Mouse (Mus musculus) heart, embryonic 13.5 days (tissue): ENCODE results near the gene Npc1l1. TPM values are rescaled to one million over a fixed set of nuclear protein-coding genes. Genes with fewer than 3 reads are reported as not detected.
"Not testable (repeated sequence)": the region's sequence is repeated elsewhere in the genome, so short reads cannot be mapped to it uniquely, and the experiment has no call there.

Experiments
- ATAC-seq: fragments of 200-750 bp; cut with Nextera tagmentation; 2 replicates; pipeline ENCODE4 v1.8.0; 2017; ENCODE audit warnings: moderate TSS enrichment; ENCODE audit not compliant: insufficient number of reproducible peaks, low FRiP score, low TSS enrichment; ENCODE audit errors: extremely low read depth
- H3K27ac ChIP-seq: fragments of 300-500 bp; sonication (generic); replicated peaks from 2 replicates; pipeline ENCODE4 v1.5.1; 2015; ENCODE audit warnings: moderate library complexity, mild to moderate bottlenecking, inconsistent platforms
- H3K27me3 ChIP-seq: fragments of 300-500 bp; sonication (generic); replicated peaks from 2 replicates; pipeline ENCODE4 v1.6.1; 2015; ENCODE audit warnings: mild to moderate bottlenecking, inconsistent platforms
- H3K36me3 ChIP-seq: fragments of 300-500 bp; sonication (generic); 2 replicates; pipeline ENCODE4 v1.6.1; 2015; ENCODE audit warnings: mild to moderate bottlenecking, inconsistent platforms
- H3K4me1 ChIP-seq: fragments of 300-500 bp; sonication (generic); 2 replicates; pipeline ENCODE4 v1.6.1; 2015; ENCODE audit warnings: inconsistent platforms
- H3K4me2 ChIP-seq: fragments of 300-500 bp; sonication (generic); 2 replicates; pipeline ENCODE4 v1.6.1; 2015; ENCODE audit warnings: inconsistent platforms, mild to moderate bottlenecking, moderate library complexity
- H3K4me3 ChIP-seq: fragments of 300-500 bp; sonication (generic); 2 replicates; pipeline ENCODE4 v1.5.1; 2015; ENCODE audit warnings: moderate library complexity, mild to moderate bottlenecking, inconsistent platforms
- H3K9ac ChIP-seq: fragments of 300-500 bp; sonication (generic); 2 replicates; pipeline ENCODE4 v1.6.1; 2015; ENCODE audit warnings: inconsistent platforms, mild to moderate bottlenecking, moderate library complexity
- H3K9me3 ChIP-seq: fragments of 300-500 bp; sonication (generic); 2 replicates; pipeline ENCODE4 v1.6.1; 2016; ENCODE audit warnings: inconsistent platforms
- WGBS: fragments of 180-500 bp; shearing (Covaris S2); methylation state at CpG from one replicate; pipeline ENCODE4 v1.1.7; 2015; ENCODE audit warnings: mixed read lengths; 5-methylcytosine and 5-hydroxymethylcytosine counted together
- polyA plus RNA-seq: library from polyadenylated mRNA; unstranded; fragments of >200 nt; fragmentation: Nextera tagmentation; extraction: Ambion mirVana; gene quantifications from 2 replicates; pipeline ENCODE4 v1.2.1, GENCODE M21; 2015

The Npc1l1 gene
- polyA plus RNA-seq, 1 experiment from 2014 or later: not detected

DNA sequence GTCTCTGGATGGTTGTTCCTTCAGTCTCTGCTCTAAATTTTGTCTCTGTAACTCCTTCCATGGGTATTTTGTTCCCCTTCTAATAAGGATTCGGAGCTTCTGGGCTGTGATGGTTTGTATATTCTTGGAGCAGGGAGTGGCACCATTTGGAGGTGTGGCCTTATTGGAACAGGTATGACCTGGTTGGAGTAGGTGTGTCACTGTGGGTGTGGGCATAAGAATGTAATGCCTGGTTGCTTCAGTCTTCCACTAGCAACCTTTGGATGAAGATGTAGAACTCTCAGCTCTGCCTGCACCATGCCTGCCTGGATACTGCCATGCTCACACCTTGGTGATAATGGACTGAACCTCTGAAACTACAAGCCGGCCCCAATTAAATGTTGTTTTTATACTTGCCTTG is 24.7 kb upstream of the Npc1l1 start:
- H3K9me3 ChIP-seq, ATAC-seq, H3K4me2 ChIP-seq, H3K9ac ChIP-seq, H3K27ac ChIP-seq, H3K4me1 ChIP-seq, H3K4me3 ChIP-seq, H3K27me3 ChIP-seq: not testable (repeated sequence)
- 85% methylated on average over 2 of the region's 2 CpGs for WGBS
- peaks cover 24% of the 10 kb centered on the region for H3K36me3 ChIP-seq

DNA sequence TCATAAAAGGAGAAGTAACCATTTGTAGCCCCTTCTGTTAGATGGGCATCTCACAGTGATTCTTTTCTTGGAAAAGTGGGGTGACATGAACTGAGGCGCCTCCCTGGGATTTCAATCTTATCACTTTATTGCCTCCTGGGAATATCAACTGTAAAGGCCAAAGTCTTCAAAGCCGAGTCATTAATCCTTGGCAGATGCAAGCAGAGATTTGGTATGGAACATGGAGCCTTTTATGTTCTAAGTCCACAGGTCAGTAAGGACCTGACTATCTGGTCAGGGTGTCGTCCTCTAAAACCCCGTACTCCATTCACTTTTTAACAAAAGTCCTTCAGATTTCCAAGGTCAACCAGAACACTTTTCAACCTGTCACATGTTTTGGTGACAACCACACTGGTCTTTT is 22.9 kb upstream of the Npc1l1 start:
- H3K27me3 ChIP-seq: no peaks in the 10 kb centered on the region
- H3K27ac ChIP-seq: no peak overlapping the region
- no peak for ATAC-seq
- peaks cover 6% of the 10 kb centered on the region for H3K36me3 ChIP-seq
- H3K9ac ChIP-seq: no peak overlapping the region
- H3K4me1 ChIP-seq: no peaks in the 10 kb centered on the region
- no peak overlapping the region for H3K4me3 ChIP-seq
- no peaks in the 10 kb centered on the region for H3K9me3 ChIP-seq
- WGBS: 77% methylated on average over 4 of the region's 4 CpGs
- no peak overlapping the region for H3K4me2 ChIP-seq

DNA sequence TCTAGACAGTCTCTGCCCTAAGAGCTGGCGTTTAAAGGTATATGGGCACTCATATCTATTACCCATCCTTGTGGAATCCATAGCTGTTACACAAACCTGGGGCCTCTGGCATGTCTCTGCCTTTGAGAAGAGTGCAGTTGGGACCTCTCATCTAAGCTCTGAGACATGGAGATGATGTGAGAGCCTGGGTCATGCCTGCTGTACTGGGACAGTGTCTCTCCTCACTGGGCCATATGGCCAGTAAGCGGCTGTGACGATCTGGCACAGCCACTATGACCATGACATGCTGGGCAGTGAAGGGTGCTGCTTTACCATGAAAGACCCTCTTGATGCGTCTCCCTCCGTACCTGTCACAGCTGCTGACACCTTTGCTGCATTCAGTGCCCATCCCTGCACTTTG is 22.3 kb upstream of the Npc1l1 start:
- no peak; the same call in 1 of the 2 replicates for ATAC-seq
- H3K9me3 ChIP-seq: no peaks in the 10 kb centered on the region
- WGBS: 80% methylated on average over 5 of the region's 5 CpGs

DNA sequence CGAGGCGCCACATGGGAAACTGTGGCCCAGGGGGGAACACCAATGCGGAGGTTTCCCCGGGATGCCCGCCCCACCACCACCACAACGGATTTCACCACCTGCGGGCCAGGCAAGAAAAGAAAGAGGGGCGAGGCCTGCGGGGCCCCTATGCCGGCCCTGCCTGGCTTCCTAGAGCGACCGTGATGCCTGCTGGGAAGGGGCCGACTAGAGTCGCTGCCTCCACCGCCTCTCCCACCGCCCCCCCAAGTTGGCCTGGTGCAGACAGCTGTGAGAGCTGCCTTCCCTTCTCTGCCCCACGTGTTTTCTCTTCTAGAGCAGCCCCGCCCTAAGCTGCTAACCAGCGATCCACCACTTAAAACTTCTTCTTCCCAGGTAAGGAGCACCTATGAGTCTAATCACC is 14.8 kb upstream of the Npc1l1 start:
- H3K27ac ChIP-seq: no peak overlapping the region
- H3K36me3 ChIP-seq: no peaks in the 10 kb centered on the region
- H3K9me3 ChIP-seq: no peaks in the 10 kb centered on the region
- 46% methylated on average over 19 of the region's 19 CpGs for WGBS
- H3K4me2 ChIP-seq: peak overlapping the region; percentile 15
- no peak overlapping the region for H3K9ac ChIP-seq
- no peak for ATAC-seq
- no peaks in the 10 kb centered on the region for H3K4me1 ChIP-seq
- H3K4me3 ChIP-seq: no peak overlapping the region
- H3K27me3 ChIP-seq: no peaks in the 10 kb centered on the region; the same call in 1 of the 2 replicates

More for the DNA sequence above, 22.3 kb upstream of the Npc1l1 start:
- Histone ChIP-seq H3K9ac (no peak overlapping the region), H3K4me2 (no peak overlapping the region), H3K36me3 (peaks cover under 1% of the 10 kb centered on the region), H3K27ac (no peak overlapping the region), H3K27me3 (no peaks in the 10 kb centered on the region), H3K4me1 (no peaks in the 10 kb centered on the region), H3K4me3 (no peak overlapping the region)

DNA sequence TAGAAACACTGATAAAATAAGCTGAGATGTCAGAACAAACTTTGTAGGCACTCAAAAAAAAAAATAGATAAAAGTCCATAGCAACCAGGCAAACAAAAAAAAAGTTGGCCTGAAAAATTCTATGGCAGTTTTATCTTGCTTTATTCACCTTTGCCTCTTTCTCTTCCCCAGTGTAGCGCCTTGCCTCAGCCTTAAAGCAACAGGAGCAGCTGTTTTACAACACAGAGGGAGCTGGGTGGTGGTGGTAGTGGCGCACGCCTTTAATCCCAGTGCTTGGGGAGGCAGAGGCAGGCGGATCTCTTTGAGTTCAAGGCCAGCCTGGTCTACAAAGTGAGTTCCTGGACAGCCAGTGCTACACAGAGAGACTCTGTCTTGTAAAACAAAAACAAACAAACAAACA is 3.1 kb upstream of the Npc1l1 start:
- H3K27me3 ChIP-seq: no peaks in the 10 kb centered on the region
- no peak overlapping the region for H3K9ac ChIP-seq
- WGBS: 76% methylated on average over 4 of the region's 4 CpGs
- peaks cover 24% of the 10 kb centered on the region for H3K9me3 ChIP-seq
- H3K4me1 ChIP-seq: no peaks in the 10 kb centered on the region
- H3K36me3 ChIP-seq: no peaks in the 10 kb centered on the region
- H3K4me3 ChIP-seq: no peak overlapping the region
- no peak overlapping the region for H3K4me2 ChIP-seq
- ATAC-seq: no peak
- H3K27ac ChIP-seq: no peak overlapping the region

DNA sequence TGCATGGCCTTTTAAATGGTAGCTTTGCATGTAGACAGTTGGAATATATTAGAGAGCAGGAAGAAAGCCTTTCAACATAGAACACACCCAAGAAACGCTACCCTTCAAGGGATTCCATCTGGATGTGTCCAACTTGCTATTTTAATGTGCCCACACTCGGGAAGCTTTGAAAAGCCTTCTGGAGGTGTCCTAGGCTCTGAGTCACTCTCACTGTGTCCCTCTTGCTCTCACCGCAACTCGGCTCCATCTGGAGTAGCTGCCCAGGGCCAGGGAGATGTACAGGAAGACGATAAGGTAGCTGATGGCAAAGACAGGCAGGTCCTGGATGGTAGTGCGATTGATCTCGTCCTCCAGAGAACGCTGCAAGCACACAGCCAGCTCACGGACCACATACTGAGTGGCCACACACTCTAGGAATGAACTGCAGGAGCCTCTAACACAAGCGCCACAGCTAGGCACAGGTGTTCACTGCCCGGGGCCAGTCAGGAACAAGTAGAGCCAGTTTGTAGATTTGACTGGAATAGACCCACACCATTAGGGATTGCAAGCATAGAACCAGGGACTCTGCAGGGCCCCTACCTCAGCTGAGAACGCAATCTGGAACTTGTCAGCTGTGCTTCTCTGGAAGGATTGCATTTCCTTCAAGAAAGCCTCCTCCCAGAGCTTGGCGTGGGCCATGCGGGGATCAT is 5.3 kb downstream of the Npc1l1 start:
- Histone ChIP-seq H3K4me3 (no peak overlapping the region), H3K4me1 (no peaks in the 10 kb centered on the region), H3K4me2 (no peak overlapping the region), H3K9me3 (no peaks in the 10 kb centered on the region), H3K9ac (no peak overlapping the region), H3K27ac (no peak overlapping the region), H3K36me3 (no peaks in the 10 kb centered on the region), H3K27me3 (peaks cover 13% of the 10 kb centered on the region)
- no peak for ATAC-seq
- 70% methylated on average over 14 of the region's 14 CpGs for WGBS

DNA sequence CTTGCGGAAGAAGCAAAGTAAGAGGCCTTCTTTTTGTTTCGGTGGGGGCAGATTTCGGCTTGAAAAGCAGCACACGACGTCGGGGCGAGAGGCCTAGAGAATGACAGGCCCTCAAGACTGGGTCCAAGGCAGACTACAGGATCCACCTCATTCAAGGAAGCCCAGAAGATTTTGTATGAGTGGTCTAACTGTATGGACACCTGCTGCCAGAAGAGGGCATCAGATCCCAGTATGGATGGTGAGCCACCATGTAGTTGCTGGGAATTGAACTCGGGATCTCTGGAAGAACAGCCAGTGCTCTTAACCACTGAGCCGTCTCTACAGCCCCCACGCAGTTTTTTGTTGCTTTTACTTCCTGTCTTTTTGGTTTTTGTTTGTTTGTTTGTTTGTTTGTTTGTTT is 7.8 kb downstream of the Npc1l1 start:
- no peak overlapping the region for H3K9ac ChIP-seq
- H3K27ac ChIP-seq: no peak overlapping the region
- H3K9me3 ChIP-seq: no peaks in the 10 kb centered on the region
- no peak overlapping the region for H3K4me2 ChIP-seq
- peaks cover 23% of the 10 kb centered on the region for H3K27me3 ChIP-seq
- no peaks in the 10 kb centered on the region for H3K4me1 ChIP-seq
- H3K36me3 ChIP-seq: no peaks in the 10 kb centered on the region
- H3K4me3 ChIP-seq: no peak overlapping the region
- 89% methylated on average over 10 of the region's 10 CpGs for WGBS
- no peak for ATAC-seq

DNA sequence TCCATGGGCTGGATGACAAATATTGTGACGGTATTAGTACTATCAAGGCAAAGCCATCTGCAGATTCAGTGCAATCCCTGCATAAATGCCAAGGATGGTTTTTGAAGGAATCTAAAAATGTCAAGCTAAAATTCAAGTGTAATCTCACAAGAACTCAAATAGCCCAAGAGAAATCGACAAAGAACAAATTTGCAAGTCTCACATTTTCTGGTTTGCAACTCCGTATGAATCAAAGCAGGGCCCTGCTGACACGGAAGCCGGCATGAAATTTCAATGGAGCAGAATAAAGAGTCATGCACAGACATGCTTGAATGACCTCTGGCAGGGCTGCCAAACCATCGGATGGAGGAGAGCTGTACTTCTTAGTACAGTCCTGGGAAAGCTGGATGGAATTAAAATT is 10.0 kb downstream of the Npc1l1 start:
- Histone ChIP-seq H3K27ac (no peak overlapping the region), H3K9ac (no peak overlapping the region), H3K4me1 (no peaks in the 10 kb centered on the region), H3K4me2 (no peak overlapping the region), H3K9me3 (no peaks in the 10 kb centered on the region), H3K4me3 (no peak overlapping the region), H3K27me3 (peaks cover 27% of the 10 kb centered on the region), H3K36me3 (no peaks in the 10 kb centered on the region)
- no peak for ATAC-seq
- WGBS: 84% methylated on average over 6 of the region's 6 CpGs

DNA sequence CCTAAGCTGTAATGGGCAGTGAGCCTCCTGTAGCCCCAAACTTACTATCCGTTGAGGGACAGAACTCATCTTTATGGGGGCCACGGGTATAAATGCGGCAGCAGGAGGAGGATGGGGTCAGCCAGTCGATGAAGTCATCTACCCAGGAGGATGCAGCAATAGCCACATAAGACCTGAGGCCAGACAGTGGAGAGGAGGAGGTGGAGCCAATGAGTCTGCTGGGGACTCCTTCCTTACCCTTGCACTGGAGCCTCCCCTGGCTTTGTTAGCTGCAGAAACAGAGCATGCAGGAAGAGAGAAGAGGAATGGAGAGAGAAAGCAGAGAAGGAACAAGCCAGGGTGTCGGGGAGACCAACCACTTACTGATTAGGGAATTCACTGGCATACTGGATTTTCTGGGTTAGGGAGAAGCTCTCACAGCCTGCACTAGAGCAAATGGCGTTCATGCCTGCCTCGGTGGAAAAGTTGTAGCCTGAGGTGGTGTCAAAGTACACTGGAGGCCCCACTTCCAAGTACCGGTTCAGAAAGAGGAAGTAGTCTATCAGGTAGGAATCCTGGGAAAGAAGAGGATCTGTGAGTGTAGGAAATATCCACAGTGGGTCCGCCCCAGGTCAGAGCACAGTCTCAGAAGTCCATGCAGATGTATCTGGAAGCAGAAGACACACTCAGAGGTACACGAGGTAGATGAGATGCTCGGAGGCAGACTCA is 11.6 kb downstream of the Npc1l1 start:
- 67% methylated on average over 11 of the region's 11 CpGs for WGBS
- no peaks in the 10 kb centered on the region for H3K36me3 ChIP-seq
- no peak overlapping the region for H3K27ac ChIP-seq
- H3K4me3 ChIP-seq: no peak overlapping the region
- no peaks in the 10 kb centered on the region for H3K4me1 ChIP-seq
- no peak overlapping the region for H3K9ac ChIP-seq
- peaks cover 25% of the 10 kb centered on the region for H3K27me3 ChIP-seq
- H3K9me3 ChIP-seq: no peaks in the 10 kb centered on the region
- ATAC-seq: no peak
- H3K4me2 ChIP-seq: no peak overlapping the region

DNA sequence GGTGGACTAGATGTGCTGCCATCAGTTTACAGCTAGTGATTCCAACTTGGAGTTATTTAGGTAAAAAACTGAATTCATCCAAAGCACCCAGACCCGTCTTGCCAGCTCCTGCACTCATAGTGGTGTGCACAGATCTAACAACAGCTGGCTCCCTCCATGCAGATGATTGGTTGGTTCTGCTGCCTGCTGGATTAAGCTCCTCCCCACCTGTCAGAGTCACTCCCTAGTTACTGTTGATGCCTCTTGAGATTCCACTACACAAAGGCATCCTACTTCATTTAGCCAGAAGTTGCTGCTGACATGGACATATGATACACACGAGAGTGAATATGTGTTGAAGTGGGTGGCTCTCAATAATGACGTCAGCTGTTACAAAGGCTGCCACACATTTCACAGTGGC is 13.1 kb downstream of the Npc1l1 start:
- Histone ChIP-seq H3K4me3 (no peak overlapping the region), H3K4me1 (no peaks in the 10 kb centered on the region), H3K9me3 (no peaks in the 10 kb centered on the region), H3K27me3 (peaks cover 25% of the 10 kb centered on the region), H3K9ac (no peak overlapping the region), H3K4me2 (no peak overlapping the region), H3K27ac (no peak overlapping the region), H3K36me3 (no peaks in the 10 kb centered on the region)
- 30% methylated on average over 3 of the region's 3 CpGs for WGBS
- peak; percentile 51; the same call in 1 of the 2 replicates for ATAC-seq

DNA sequence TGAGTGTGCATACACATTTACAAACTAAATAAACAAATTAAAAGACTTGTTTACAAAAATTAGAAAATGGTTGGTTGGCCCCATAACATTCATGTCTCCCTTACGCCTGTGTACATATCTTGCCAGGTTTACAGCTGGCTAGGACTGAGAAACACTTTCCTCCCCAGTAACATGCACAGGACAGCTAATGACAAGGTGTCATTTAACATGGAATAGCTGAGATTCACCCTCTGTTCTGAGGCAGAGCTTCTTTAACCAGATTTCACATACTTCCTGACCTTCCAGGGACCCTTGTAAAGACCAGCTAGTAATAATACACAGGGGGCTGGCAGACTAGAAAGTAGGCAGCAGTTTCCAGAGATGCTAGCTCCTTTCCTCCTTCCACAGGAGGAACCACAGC is 21.8 kb downstream of the Npc1l1 start:
- Histone ChIP-seq H3K27ac (no peak overlapping the region), H3K9ac (no peak overlapping the region), H3K9me3 (peaks cover 25% of the 10 kb centered on the region), H3K4me2 (no peak overlapping the region), H3K36me3 (no peaks in the 10 kb centered on the region), H3K4me1 (no peaks in the 10 kb centered on the region), H3K4me3 (no peak overlapping the region), H3K27me3 (no peaks in the 10 kb centered on the region)
- 76% methylated on average over 1 of the region's 1 CpGs for WGBS
- ATAC-seq: no peak

DNA sequence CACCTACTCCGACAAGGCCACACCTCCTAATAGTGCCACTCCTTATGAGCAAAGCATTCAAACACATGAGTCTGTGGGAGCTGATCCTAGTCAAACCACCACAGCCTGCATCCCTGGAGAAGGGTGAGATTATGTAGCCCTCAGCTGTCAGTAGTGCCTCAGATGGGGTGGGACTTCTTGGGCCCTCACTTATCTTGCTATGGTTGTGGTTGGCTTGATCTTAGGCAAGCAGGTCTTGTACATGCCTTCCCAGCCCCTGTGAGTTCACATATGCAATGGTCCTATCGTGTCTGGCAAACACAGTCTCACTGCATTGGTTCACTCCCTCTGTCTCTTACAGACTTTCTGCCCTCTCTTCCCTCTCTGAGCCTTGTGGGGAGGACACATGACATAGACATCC is 22.9 kb downstream of the Npc1l1 start:
- Histone ChIP-seq H3K4me3 (no peak overlapping the region), H3K4me1 (no peaks in the 10 kb centered on the region), H3K36me3 (no peaks in the 10 kb centered on the region), H3K27me3 (no peaks in the 10 kb centered on the region), H3K4me2 (no peak overlapping the region), H3K9me3 (peaks cover 25% of the 10 kb centered on the region), H3K27ac (no peak overlapping the region), H3K9ac (no peak overlapping the region)
- no peak for ATAC-seq
- 67% methylated on average over 2 of the region's 2 CpGs for WGBS
